Mouse (Mus musculus) subcutaneous adipose tissue, adult 2 months (tissue): ENCODE results near the gene Ctr9. TPM values are rescaled to one million over a fixed set of nuclear protein-coding genes. Genes with fewer than 3 reads are reported as not detected.

Experiments used
- polyA plus RNA-seq: library from polyadenylated mRNA; depleted of rRNA; stranded (reverse); fragments of >200 nt; gene quantifications from 2 replicates; pipeline ENCODE4 v1.2.3, GENCODE M21; 2012; ENCODE audit warnings: low replicate concordance; rRNA removed

The Ctr9 gene
- 12.9 and 45.9 TPM in 2 replicates for polyA plus RNA-seq

DNA sequence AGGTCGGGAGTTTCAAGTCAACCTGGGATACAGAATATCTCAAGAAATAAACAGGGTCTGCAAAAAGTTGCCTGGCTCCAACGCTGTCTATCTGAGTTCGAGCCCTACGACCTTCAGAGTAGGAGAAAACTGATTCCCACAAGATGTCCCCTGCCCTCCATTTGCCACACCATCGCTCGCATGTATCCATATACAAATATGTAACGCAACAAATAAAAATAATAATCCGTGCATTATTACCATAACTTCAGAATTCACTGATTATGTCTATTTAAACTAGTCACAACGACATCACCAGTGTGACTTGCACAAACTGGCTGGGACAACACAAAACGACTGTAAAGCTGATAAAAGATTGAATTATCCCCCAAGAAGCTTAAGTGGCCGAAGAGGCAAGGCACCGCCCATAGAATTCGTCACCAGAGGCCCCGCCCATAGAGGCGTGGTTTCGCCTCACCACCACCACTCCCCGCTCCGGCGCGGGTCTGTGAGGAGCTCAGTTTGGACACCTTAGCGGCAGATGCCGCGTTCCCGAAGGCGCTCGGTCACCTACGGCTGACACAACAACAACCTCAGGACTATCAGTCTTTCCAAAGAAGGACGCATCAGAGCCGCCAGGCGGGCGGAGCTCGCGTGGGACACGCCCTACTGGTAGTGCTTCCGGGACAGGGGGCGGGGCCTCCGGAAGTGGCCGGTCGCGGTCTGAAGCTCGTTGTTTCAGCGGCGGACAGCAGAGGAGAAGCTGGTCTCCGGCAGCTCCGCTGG lies at the start of gene Ctr9:
Ctr9 (plus strand) TSS at position 671 of the 765 bp plus-strand sequence.

DNA sequence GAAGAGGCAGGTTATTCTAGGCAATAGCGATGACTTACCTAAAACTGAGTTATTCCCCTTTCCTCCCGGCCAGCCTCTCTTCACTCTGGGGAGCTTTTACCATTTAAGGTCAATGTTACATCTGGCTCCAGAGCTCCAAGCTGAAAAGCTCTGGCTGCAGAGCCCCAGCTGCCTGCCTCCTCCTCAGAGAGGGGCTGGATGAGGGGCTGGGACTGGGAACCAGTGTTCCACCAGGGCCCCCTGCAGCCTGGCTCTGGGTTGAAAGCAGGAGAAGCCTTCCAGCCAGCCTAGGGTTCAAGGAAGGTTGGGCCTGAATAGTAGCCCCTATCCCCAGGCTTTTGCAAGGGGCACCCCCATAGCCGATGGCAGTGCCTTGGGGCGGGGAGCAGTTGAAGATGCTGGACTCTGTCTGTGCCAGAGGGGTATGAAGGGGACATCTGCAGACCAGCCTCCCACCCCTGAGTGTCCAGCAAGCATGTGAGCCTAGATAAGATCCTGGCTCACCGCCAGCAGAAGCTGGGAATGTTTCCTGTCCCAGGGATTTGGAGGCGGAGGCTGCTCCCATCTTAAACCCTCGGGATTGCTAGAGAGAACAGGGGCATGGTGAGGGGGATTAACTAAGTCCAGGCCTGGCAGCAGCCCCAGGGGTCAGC lies 46.6 kb upstream of the Ctr9 start, which contains the start of gene Mrvi1:
Mrvi1 (minus strand) TSS at position 409 of the 653 bp plus-strand sequence.

DNA sequence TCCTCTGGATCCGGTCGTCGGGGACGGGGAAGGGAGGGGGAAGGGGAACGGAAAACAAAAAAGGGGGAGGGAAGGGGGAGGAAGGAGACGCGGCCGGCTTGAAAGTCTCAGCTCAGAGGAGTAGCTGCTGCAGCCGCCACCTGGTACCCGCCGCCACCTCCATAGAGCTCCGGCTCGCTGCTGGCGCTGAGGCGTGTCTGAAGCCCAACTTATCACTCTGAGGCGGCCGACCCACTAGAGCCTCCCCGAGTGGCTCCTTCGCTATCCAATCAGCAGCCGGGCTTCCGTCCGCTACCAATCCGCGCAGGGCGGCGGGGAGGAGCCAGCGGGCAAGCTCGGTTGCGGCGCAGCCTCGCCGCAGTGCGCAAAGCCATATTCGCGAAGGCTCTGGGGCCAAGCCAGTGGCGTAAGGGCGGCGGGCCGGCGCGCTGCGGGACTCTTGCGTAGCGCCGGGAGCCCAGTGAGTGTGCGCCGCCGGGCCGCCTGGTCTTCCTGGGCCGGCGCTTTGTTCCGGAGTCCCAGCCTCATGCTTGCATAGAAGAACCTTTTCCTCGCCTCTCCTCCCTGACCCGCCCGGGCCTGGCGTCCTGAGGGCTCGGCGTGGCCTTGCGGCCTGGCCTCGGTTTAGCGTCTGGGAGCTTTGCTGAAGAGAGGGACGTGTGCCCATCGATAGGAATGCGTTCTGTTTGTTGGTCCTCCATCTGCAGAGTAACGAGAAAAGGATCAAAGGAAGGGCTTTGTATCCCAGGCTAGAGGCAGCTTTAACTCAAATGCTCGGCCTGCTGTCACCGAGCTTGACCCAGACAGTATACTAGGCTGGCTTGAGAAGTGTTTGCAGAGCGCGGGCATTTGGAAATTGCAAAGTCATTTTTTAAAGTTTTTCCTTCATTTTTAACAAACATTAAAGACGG lies 54.3 kb downstream of the Ctr9 start, which contains the start of gene Eif4g2:
Eif4g2 (minus strand) TSS at position 209 of the 911 bp plus-strand sequence.

Other genes with a start within 250 kb of the Ctr9 start
- gene Rnf141, start 184.5 kb upstream of the Ctr9 start, polyA plus RNA-seq: 31.2 and 38.6 TPM in 2 replicates
- gene Lyve1, start 165.7 kb upstream of the Ctr9 start, polyA plus RNA-seq: 24.0 and 47.9 TPM in 2 replicates
- 20.2 and 186 TPM in 2 replicates for gene Mrvi1, start 46.5 kb upstream of the Ctr9 start, polyA plus RNA-seq
- 193 and 208 TPM in 2 replicates for gene Eif4g2, start 54.1 kb downstream of the Ctr9 start, polyA plus RNA-seq